Mouse (Mus musculus): ENCODE data around the gene Cldn7. TPM values are rescaled to one million over a fixed set of nuclear protein-coding genes. Genes with fewer than 3 reads are reported as not detected.

Gene Cldn7
- total RNA-seq (2023), result not detected in 2 replicates

DNA sequence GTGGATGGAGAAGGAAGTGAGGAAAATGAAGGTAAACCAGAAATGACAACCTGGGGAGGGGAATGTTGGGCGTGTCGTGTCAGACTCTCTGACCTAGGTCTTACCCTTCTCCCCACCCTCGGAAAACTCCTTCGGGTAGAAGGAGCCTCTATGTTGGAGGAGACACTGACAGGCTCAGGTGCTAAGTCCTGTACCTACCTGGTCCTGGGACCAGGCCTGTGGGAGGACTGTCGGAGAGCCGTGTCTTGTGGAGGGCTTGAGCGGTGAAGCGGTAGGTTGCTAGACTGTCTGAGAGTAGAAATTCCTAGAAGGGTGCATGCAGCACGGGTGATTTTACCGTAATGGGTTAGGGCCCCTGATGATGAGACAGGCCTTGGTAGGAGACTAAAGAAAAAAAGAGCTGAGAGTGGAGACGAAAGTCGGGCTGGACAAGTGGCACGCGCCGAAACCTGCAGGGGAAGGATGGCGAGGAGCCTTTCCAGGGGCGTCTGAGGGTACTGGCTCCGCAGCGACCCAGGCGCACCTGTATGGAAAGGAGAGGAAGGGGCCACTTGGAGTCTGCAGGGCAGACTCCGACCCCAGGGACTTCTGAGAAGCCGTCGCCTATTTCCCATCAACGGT lies at the start of gene Cldn7:
Cldn7 (plus strand) TSS at position 130 of the 621 bp plus-strand sequence.

DNA sequence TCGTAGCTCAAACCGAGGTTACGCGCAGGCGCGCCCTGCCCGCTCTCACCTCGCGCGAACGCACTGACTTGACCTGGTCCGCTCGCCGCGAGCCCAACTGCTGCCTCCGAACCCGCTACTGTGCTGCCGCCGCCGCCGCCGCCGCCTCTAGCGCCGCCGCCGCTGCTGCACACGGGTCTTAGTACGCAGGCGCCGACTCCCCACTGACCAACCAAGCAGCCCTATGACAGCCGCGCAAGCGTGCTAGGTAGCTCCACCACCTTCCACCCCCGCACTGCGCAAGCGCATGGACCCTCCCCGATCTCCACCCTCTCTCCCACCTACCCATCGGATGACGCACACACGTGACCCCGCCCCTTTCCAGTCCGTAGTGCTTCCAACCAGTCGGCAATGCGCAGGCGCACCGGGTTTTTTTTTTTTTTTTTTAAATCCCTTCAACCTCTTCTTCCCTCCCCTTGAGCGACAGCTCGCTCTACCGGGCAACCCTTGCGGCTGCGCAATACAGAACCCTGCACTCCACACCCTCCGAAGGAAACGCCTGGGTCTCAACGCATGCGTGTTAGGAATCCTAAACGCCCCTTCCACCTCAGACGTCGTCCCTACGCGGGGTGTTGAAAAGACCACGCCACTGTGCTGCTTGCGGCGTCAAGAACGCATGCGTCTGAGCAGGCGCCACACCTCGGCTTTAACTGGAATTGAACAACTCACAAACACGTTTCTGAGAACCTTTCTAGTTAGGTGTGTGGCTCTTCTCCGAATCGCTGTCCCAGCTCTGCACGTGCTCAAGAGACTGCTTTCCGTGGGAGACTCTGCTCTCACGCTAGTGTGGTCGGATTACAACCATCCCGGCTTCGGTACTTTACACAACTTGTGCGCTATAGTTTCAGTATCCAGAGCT lies 43.2 kb upstream of the Cldn7 start, which contains the start of gene Eif5a:
Eif5a (minus strand) TSS at position 845 of the 898 bp plus-strand sequence.

DNA sequence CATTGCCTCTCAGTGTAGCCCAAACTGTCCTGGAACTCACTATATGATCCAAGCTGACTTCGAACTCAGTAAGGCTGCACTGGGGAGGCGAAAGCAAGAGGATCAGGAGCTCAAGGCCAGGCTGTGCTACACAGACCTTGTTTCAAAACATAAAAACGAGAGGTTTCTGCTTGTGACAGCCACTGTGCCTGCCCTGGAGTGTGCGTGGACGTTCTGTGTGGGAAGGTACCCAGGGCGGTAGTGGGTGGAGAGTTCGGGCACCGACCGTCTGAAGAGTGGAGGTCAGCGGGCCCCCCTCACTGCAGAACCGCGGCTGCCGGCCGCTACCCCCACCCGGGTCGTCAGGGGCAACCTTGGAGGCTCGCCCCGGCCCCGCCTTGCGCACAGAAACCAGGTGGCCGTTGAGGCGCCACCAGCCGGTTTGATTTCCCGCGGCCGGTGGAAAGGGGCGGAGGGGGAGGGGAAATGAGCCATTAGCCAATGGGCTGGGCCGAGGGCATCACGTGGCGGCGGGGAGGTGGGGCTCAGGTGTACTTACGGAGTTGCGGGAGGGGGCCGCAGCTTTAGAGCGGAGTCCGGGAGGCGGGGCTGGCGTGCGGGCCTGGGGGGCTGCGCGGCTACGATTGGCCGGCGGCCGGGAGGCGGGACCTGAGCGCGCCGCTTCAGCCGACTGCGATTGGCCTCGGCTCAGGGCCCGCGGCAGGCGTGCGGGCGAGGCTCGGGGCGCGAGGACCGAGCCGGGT lies 29.3 kb upstream of the Cldn7 start, which contains the start of gene Ybx2:
Ybx2 (plus strand) TSS at position 660 of the 743 bp plus-strand sequence.

DNA sequence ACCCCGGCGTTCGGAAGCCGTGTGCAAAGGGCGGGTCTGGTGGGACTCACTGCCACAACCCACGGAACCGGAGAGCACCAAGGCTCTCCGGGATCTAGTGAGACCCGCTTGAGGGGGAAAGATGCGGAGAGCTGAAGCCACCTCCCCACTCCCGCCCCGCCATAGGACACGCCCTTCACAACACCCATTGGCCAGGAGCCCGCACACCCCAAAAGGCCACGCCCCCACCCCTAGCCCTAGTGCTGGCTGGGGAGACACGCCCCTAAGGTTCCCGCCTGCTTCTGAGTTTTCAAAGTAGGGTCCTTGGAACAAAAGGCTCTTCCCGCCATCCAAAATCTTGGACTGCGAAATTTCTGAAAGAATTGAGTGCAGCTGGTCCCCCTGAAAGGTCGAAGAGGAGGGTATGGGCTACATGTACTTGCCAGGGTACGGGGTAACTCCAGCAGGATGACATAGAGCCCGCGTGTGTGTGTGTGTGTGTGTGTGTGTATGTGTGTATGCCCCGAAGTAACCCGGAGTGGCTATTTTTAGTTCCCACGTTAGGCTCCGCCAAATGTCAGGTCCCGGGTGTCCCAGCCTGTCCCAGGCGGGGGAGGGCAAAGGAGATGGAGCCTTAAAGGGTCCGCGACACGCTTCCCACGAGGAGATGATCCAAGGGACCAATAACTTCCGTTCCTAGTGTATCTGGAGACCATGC lies 16.4 kb upstream of the Cldn7 start, which contains the start of gene Slc2a4:
Slc2a4 (minus strand) TSS at position 123 of the 697 bp plus-strand sequence.

DNA sequence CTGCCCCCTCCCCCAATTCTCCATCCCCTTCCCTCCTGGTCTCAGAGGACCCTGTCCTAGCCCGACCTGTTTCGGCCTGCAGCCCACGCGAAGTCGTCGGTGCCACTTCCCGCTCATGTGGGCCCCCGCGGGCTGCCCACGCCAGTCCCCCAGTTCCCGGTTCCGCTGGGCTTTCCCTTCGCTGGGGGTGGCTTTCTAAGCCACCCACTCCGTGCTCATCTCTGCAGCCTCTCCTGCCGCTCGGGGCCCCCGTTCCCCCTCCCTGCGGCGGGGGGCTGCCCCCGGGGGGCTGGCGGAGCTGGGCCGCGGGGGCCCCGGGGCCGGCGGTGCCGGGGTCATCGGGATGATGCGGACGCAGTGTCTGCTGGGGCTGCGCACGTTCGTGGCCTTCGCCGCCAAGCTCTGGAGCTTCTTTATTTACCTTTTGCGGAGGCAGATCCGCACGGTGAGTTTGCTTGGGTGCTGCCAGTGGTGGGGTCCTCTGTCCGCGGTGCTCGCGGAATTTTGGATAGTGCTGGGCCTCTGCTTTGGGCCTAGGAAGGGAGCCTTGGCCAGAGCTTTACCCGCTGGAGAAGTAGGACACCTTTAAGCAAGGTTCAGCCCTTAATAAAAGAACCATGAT lies 16.7 kb downstream of the Cldn7 start, which contains the start of gene Ctdnep1:
Ctdnep1 (plus strand) TSS at position 16 of the 622 bp plus-strand sequence.

DNA sequence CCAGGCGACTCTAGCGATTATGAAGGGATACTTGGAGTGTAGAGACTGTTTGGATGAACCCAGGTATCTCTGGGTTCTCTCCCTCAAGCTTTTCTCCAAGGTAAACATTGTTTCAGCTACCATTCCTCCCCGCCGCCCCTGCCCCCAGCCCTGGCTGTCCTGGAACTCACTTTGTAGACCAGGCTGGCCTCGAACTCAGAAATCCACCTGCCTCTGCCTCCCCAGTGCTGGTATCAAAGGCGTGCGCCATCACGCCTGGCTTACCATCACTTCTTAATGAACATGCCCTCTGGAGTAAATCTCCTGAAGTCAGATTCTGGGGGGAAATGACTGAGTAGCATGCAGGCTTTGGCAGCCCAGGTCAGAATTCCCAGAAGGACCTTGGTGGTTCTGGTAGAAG lies 17.6 kb downstream of the Cldn7 start, which contains the start of gene Elp5:
Elp5 (minus strand) TSS at position 293 of the 400 bp plus-strand sequence.

DNA sequence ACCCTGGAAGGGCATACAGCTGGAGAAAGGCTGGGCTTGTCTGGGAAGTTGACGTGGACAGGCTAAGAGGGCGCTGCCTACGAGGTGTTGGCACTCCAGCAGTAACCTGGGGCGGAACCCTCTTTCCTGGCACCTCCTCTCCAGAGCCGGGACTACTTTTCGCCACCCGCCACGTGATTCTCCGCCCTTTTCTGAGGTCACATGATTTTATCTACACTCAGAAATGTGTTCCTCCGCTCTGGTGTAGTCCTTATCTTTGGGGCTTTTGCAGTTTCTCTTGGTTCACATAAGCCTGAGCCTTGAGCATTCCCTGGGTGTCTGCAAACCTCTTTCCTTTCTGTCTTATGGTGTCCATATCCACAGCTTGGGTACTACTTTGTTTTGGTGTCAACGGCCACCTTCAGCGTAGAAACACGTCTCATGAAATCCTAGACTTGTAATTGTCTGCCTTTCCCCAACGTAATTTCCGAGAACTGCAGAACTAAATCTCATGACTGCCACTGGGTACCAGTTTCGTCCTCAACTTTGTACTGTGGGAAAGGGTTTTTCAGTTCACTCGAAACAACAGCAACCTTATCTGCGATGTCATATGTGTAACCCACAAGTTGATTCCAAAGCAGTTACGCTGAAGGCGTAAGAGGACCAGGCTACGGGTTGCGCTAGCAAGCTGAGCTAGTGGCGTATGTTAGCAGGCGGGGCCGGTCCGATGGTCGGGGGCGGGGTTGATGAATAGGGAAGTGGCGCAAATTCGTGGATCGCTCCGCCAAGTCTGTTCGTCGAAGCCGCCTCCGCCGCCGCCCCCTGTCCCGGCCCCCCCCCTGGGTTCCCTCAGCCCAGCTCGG lies 26.5 kb downstream of the Cldn7 start, which contains the start of gene Gabarap:
Gabarap (plus strand) TSS at position 294 of the 842 bp plus-strand sequence.

DNA sequence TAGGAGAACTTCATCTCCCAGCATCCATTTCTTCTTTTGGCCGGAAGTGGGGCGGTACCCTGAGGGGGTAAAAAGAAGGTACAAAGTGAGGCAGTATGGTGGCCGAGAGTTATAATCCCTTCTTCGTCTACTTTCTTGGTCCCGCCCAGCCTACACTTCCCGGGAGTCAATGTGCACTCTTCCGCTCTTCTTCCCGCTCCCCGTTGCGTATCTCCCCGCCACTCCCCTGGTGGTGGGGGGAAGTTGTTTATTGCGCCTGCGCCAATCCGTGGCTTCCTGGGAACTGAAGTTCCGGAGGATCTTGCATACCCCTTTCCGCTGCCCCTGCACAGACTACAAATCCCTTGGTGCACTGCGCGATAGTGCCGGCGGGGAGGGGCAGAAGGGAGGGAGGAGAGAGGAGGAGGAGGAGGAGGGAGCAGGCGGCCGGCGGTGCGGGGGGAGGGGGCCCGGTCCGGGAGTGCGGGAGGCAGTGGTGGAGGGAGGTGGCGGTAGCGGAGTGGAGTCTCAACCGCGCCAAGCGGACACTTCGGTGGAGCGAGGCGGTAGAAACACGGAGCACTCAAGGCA lies 30.9 kb downstream of the Cldn7 start, which contains the start of gene Phf23:
Phf23 (plus strand) TSS at position 387 of the 570 bp plus-strand sequence.

DNA sequence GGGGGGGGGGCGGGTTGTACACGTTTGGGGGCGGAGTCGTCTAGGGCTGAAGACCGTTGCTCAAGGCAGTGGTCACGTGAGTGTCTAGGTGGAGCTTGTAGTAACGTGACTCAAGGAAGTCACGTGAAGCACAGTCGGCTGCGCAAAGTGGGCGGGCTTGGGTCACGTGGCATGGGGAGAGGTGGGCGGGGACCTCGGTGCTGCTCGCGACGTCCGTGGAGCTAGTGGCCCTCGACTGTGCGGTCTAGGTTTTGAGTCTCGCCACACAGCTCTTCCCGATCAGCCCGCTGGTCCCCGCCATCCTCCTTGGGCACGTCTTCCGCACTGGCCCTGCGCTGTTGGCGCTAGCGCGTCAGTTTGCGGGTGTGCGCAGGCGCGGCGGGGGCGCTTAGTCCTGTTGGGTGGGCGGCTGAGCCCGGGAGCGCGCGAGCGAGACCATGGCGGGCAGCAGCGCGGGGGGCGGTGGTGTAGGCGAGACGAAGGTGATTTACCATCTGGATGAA lies 35.9 kb downstream of the Cldn7 start, which contains the start of gene Dvl2:
Dvl2 (plus strand) TSS at position 200 of the 503 bp plus-strand sequence.

DNA sequence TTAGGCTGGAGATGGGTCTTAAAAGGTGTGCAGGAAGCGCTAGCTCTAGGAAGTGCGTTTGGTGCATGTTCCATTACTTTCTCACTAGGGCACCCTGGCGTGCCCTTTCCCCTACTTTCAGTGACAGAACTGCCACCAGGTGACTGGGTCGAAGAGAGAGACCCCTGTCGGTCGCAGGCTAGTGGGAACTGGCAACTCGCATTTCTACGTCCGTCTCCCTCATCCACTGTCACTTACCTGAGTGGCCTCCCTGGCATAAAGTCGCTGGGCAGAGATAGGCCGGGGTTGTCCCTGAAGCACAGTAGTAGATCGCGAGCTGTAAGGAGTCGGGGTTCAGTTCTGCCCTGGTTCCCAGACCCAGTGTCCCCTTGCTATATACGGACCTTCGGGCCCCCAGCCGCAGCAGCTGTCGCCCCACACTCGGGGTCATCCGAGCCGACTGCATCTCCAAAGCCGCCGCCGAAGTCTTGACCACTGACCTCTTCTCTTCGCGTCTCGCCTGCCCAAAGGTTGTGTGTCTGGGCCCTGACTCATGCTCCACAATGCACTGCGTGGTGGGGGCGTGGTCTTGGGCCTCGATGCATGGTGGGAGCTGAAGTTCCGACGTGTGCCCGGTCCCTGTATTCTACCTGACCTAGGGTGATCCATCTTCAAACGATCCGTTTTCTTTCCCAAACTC lies 50.4 kb downstream of the Cldn7 start, which contains the start of gene Acadvl:
Acadvl (minus strand) TSS at position 532 of the 679 bp plus-strand sequence.

DNA sequence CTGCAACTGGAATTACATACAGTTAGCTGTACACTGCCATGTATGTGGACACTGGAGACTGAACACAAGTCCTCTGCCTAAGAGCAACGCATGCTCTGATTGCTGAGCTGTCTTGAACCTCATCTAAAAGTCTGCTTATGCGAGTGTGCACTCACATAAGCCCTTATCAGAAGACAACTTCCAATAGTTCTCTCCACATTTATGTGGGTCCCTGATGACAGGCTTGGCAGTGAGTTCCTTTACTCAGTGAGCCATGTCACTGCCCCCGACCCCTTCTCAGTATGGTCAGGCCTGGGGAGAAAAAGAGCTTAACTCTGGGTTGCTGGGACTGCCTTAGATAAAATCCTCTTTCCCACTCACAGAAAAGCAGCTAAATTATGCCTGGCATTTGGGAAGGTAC lies 52.1 kb downstream of the Cldn7 start, which contains the start of gene Dlg4:
Dlg4 (plus strand) TSS at position 274 of the 400 bp plus-strand sequence.

Other genes starting within 250 kb of the Cldn7 start
- 74.6 and 76.6 TPM in 2 replicates for gene Polr2a, start 206.1 kb upstream of the Cldn7 start, total RNA-seq (2023)
- gene Slc35g3, start 202.8 kb upstream of the Cldn7 start, total RNA-seq (2023), result not detected in 2 replicates
- gene Zbtb4, start 198.9 kb upstream of the Cldn7 start, total RNA-seq (2023), result 0.70 and 1.2 TPM in 2 replicates
- 0.54 and 1.0 TPM in 2 replicates for gene Chrnb1, start 168.8 kb upstream of the Cldn7 start, total RNA-seq (2023)
- not detected in 2 replicates for gene Fgf11, start 162.9 kb upstream of the Cldn7 start, total RNA-seq (2023)
- not detected in 2 replicates for gene Tmem102, start 159.2 kb upstream of the Cldn7 start, total RNA-seq (2023)
- not detected in 2 replicates for gene Gm39566, start 149.5 kb upstream of the Cldn7 start, total RNA-seq (2023)
- gene Spem2, start 146.3 kb upstream of the Cldn7 start, total RNA-seq (2023), result not detected in 2 replicates
- gene Spem1, start 142.6 kb upstream of the Cldn7 start, total RNA-seq (2023), result not detected in 2 replicates
- gene Nlgn2, start 127.0 kb upstream of the Cldn7 start, total RNA-seq (2023), result 0.88 and 1.8 TPM in 2 replicates
- 76.0 and 86.7 TPM in 2 replicates for gene Tmem256, start 126.3 kb upstream of the Cldn7 start, total RNA-seq (2023)
- 26.2 and 36.2 TPM in 2 replicates for gene Plscr3, start 118.4 kb upstream of the Cldn7 start, total RNA-seq (2023)
- gene Tnk1, start 106.0 kb upstream of the Cldn7 start, total RNA-seq (2023), result not detected in 2 replicates
- gene Tmem95, start 86.8 kb upstream of the Cldn7 start, total RNA-seq (2023), result 0.84 TPM in 1 of 2 replicates, not detected in the other
- 6.8 TPM in 2 replicates for gene Kctd11, start 83.4 kb upstream of the Cldn7 start, total RNA-seq (2023)
- gene Acap1, start 69.2 kb upstream of the Cldn7 start, total RNA-seq (2023), result 262 and 323 TPM in 2 replicates
- 1.2 and 2.6 TPM in 2 replicates for gene 2810408A11Rik, start 63.8 kb upstream of the Cldn7 start, total RNA-seq (2023)
- 17.7 and 25.0 TPM in 2 replicates for gene Neurl4, start 63.7 kb upstream of the Cldn7 start, total RNA-seq (2023)
- 71.0 and 76.8 TPM in 2 replicates for gene Gps2, start 50.9 kb upstream of the Cldn7 start, total RNA-seq (2023)
- 429 and 447 TPM in 2 replicates for gene Eif5a, start 42.8 kb upstream of the Cldn7 start, total RNA-seq (2023)
- not detected in 2 replicates for gene Ybx2, start 29.0 kb upstream of the Cldn7 start, total RNA-seq (2023)
- 0.20 TPM in 1 of 2 replicates, not detected in the other for gene Slc2a4, start 16.6 kb upstream of the Cldn7 start, total RNA-seq (2023)
- gene Ctdnep1, start 16.4 kb downstream of the Cldn7 start, total RNA-seq (2023), result 57.0 and 90.8 TPM in 2 replicates
- 24.6 and 25.4 TPM in 2 replicates for gene Elp5, start 17.7 kb downstream of the Cldn7 start, total RNA-seq (2023)
- gene Gabarap, start 26.4 kb downstream of the Cldn7 start, total RNA-seq (2023), result 585 and 586 TPM in 2 replicates
- 41.1 and 46.0 TPM in 2 replicates for gene Phf23, start 31.0 kb downstream of the Cldn7 start, total RNA-seq (2023)
- 18.1 and 19.3 TPM in 2 replicates for gene Dvl2, start 35.8 kb downstream of the Cldn7 start, total RNA-seq (2023)
- 41.4 and 52.4 TPM in 2 replicates for gene Acadvl, start 50.6 kb downstream of the Cldn7 start, total RNA-seq (2023)
- gene Dlg4, start 52.2 kb downstream of the Cldn7 start, total RNA-seq (2023), result 3.3 and 6.2 TPM in 2 replicates
- gene Asgr1, start 89.3 kb downstream of the Cldn7 start, total RNA-seq (2023), result not detected in 2 replicates
- gene Asgr2, start 127.9 kb downstream of the Cldn7 start, total RNA-seq (2023), result 0.69 TPM in 1 of 2 replicates, not detected in the other
- gene Mgl2, start 165.6 kb downstream of the Cldn7 start, total RNA-seq (2023), result 6.6 and 9.0 TPM in 2 replicates
- gene Clec10a, start 191.4 kb downstream of the Cldn7 start, total RNA-seq (2023), result 11.3 and 11.4 TPM in 2 replicates
- gene Slc16a11, start 248.0 kb downstream of the Cldn7 start, total RNA-seq (2023), result not detected in 2 replicates

All from neutrophil, adult 65 days (primary cell).